Mouse (Mus musculus): Measurements from ENCODE around the gene Snx19.

Snx19 gene

GRCm38 (mm10) chr9:30484183-30484582 is 57.3 kb downstream of the Snx19 start:
- CTCF ChIA-PET: no interaction called here

DNA sequence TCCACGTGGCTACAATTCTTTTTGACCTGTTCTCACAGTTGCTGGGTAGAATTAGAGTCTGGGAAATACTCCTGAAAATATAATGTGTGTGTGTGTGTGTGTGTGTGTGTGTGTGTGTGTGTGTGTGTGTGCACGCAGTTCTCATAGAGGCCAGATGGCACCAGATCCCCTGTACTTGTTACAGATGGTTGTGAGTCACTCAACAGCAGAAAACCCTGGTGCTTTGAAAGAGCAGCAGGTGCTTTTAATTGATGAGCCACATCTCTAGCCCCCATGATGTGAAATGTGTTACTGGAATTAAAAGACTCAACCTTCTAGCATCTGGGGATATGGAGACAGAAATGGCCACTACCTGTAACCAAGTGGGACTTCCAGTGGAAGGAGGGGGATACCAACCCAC is 58.3 kb downstream of the Snx19 start:
- CTCF ChIA-PET: no interaction called here

- CTCF ChIA-PET: no interaction called here
These were observed 61.5 kb downstream of the Snx19 start for GRCm38 (mm10) chr9:30488384-30488783.

DNA sequence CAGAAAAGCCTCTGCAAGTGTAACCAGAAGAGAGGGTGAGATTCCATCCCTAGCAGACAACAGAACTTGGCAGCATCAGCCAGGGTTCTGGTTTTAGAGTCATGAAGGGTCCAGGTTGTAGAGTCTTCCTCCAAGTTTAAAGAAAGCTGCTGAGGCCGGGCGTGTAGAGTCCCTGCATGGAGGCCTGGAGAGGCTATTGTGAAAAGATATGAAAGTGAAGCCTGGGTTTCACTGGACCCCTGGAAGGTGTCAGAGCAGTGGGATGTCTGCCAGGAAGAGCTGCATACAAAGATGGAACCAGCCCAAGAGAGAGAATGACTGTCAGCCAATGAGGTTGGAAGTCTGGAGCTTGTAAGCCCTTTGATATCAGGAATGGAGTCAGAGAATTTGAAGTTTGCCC is 67.5 kb downstream of the Snx19 start:
- CTCF ChIA-PET: no interaction called here

DNA sequence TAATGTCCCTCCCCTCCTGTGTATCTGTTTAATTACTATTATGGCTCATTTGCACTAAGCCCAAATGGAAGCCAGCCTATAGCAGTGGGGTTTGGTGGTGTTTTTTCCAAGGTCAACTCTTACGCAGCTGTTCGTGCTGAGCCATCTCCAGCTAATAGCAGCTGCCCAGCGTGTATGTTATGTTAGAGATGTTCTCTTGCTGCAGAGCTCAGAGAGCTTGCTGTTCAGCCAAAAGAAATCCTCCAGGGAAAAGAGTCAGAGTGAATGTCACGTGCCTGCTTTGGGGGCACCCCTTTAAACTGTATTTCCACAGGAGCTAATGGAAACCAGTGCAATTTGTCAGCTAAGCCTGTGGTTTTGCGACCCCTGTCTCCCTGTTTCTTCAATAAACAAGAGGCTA is 82.1 kb downstream of the Snx19 start:
- CTCF ChIA-PET: no interaction called here

GRCm38 (mm10) chr9:30515953-30516352 is 89.0 kb downstream of the Snx19 start:
- CTCF ChIA-PET: no interaction called here

Data from spleen, embryonic (tissue).